Mouse (Mus musculus) C2C12 (cell line): ENCODE data around the gene Taf1a.

Source experiments
- CTCF ChIP-seq: IDR thresholded peaks from one replicate; pipeline ENCODE4 v1.5.1; 2011; ENCODE audit not compliant: control insufficient read depth, insufficient read depth, insufficient read length
- MAX ChIP-seq: IDR thresholded peaks from one replicate; pipeline ENCODE4 v1.6.1; 2011; ENCODE audit warnings: mild to moderate bottlenecking, control low read depth
- MYOD1 ChIP-seq: IDR thresholded peaks from one replicate; pipeline ENCODE4 v1.6.1; 2011; ENCODE audit warnings: low read depth; ENCODE audit not compliant: control insufficient read depth, insufficient read length
- USF1 ChIP-seq: IDR thresholded peaks from one replicate; pipeline ENCODE4 v1.6.1; 2011; ENCODE audit warnings: low read depth, mild to moderate bottlenecking, control low read depth, moderate library complexity

DNA sequence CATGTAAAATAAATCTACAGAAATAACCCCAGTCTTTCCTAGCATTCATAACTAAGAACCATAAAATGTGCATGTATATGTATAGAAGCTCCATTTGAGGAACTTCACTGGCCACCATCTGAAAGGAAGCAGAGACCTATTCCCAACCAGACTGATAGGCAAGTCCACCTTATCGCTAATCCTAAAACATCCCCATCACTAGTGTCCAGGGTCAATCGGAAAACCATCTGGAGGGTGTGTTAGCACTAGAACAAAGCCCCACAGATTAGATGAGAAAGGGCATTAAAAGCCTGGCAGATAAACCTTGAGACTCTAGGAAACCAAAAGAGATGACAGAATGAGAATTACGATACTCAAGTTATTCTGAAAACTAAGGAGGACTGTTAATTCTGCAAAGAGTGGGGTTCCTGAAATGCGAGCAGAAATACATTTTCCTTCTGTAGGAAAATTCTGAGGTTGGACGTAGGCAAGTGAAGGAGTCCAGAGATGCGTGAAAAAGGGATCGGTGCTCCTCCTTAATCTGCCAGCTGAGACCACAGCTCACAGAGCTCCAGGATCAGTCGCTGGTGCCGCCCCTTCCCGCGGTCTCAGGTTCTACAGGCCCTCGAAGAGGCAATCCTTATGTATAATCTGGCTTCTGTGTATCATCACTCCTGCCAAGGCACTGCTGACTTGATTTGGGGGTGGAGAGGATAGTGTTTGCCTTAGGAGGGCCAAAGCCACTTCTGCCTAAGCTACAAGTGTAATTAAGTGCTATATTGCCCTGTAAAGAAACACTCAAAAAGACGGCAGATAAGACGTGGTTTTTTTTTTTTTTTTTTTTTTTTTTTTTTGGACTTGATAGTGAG lies 25.8 kb upstream of the Taf1a start:
- TF ChIP-seq CTCF (no peak), USF1 (no peak), MAX (no peak), MYOD1 (no peak)
